Mouse (Mus musculus): Measurements from ENCODE around the gene Aim2. TPM values are rescaled to one million over a fixed set of nuclear protein-coding genes. Genes with fewer than 3 reads are reported as not detected.

The Aim2 gene
- polyA plus RNA-seq, 1 experiment: 62.9 TPM

DNA sequence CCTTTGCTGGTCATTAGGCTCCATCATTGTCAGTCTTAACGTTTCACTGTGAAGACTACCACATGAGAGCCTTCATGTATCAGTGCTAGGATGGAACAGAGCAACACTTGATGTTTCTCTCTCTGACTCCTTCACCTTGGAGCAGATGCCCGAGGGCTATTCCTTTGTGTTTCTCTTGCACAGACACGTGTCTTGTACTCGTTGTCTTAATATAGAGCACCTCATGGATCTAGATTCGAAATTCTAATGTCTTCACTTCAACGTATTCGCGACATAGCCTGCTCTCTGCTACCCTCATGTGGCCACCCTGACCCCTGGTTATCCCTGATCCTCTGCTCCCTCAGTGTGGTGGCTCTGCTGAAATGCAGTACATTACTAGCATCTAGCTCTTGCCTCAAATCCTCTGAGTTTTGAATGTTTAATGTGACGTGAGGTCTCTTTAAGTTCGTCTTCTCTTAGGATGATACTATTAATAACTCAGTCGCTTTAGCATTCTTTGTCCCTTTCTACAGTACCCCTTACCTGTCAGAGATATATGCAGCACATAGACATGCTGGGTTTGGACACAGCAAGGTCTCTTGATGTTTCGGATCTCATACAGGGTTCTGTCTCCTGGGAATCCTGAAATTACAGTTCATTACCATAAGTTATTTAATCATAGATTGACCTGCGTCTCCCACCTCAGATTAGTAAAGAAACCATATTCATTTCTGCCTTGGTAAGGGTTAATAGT is 26.9 kb downstream of the Aim2 start:
- Histone ChIP-seq H3K4me3 (ENCODE audit: insufficient read depth, low read length) (no peak overlapping the region), H3K4me1 (ENCODE audit: control insufficient read depth, insufficient read depth, low read length) (no peaks in the 10 kb centered on the region), H3K27ac (ENCODE audit: insufficient read depth, low read depth, low read length) (no peak overlapping the region)
- TF ChIP-seq POLR2A (IDR thresholded peaks at IDR 0.05; ENCODE audit: borderline replicate concordance, low read depth, low read length) (no peak), CTCF (IDR thresholded peaks at IDR 0.05; ENCODE audit: low read depth, low read length) (peak; percentile 42; the same call in 1 of the 2 replicates)

DNA sequence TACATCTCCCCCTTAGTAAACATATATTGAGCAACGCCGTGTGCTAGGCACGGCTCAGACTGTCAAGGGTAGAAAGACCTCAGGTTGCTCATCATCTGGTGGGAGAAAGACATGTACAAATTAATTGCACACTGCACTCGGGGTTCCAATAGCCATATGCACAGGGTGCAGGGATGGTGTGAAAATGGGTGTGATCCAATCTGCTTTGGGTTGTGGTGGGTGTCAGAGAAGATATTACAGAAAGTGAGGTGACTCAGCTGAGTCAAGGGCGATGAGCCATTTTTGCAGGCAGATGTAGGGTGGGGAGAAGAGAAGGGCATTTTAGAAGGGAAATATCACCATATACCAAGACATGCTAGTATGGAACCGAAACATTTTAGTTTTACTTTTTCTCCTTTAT is 30.8 kb downstream of the Aim2 start:
- H3K4me1 ChIP-seq (ENCODE audit: control insufficient read depth, insufficient read depth, low read length): no peaks in the 10 kb centered on the region
- no peak overlapping the region for H3K4me3 ChIP-seq (ENCODE audit: insufficient read depth, low read length)
- H3K27ac ChIP-seq (ENCODE audit: insufficient read depth, low read depth, low read length): no peak overlapping the region
- TF ChIP-seq POLR2A (IDR thresholded peaks at IDR 0.05; ENCODE audit: borderline replicate concordance, low read depth, low read length): no peak
- TF ChIP-seq CTCF (IDR thresholded peaks at IDR 0.05; ENCODE audit: low read depth, low read length): no peak

DNA sequence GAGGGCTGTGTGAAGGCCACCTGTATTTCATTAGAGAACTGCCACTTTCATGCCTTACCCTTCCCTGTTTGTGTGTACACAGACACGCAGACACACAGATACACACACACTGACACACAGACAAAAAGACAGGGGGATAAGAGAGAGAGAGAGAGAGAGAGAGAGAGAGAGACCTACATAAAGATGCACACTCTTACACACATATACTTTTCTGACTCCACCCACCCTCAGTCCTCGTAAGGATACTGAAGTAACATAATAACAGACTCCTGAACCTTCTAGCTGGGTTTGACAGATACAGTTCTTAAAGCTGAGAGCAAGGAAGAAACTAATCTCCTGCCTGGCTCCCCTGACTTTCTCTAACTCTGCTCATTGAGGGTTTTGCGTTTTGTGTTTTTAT is 38.8 kb downstream of the Aim2 start:
- H3K4me3 ChIP-seq (ENCODE audit: insufficient read depth, low read length): no peak overlapping the region
- TF ChIP-seq CTCF (IDR thresholded peaks at IDR 0.05; ENCODE audit: low read depth, low read length): no peak
- no peak for TF ChIP-seq POLR2A (IDR thresholded peaks at IDR 0.05; ENCODE audit: borderline replicate concordance, low read depth, low read length)

DNA sequence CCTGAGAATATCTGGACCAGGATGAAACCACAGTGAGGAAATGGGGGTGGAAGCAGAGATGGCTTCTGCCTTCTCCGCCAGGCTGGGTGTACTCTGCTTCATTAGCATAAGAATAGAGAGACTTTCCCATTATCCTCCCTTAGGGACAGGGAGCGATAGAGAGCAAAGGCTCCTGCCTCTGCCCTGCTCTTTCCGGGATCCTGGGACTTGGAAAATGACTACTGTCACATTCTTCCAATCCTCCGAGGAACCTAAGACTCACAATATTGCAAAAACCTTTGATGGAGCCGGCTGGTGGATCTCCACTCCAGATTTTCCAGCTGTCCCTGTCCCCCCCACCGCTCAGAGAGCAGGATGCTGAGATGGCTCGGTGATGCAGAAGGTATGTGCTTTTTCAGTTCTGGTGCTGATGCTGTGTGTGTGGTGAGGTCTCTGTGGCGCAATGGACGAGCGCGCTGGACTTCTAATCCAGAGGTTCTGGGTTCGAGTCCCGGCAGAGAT is 39.3 kb downstream of the Aim2 start:
- Histone ChIP-seq H3K4me3 (ENCODE audit: insufficient read depth, low read length) (no peak overlapping the region), H3K4me1 (ENCODE audit: control insufficient read depth, insufficient read depth, low read length) (peaks cover 11% of the 10 kb centered on the region), H3K27ac (ENCODE audit: insufficient read depth, low read depth, low read length) (no peak overlapping the region)
- no peak for TF ChIP-seq POLR2A (IDR thresholded peaks at IDR 0.05; ENCODE audit: borderline replicate concordance, low read depth, low read length)
- no peak for TF ChIP-seq CTCF (IDR thresholded peaks at IDR 0.05; ENCODE audit: low read depth, low read length)

More for the DNA sequence above, 38.8 kb downstream of the Aim2 start:
- Histone ChIP-seq H3K27ac (ENCODE audit: insufficient read depth, low read depth, low read length) (no peak overlapping the region), H3K4me1 (ENCODE audit: control insufficient read depth, insufficient read depth, low read length) (peaks cover 11% of the 10 kb centered on the region)

- Histone ChIP-seq H3K4me1 (ENCODE audit: control insufficient read depth, insufficient read depth, low read length) (peaks cover 11% of the 10 kb centered on the region), H3K27ac (ENCODE audit: insufficient read depth, low read depth, low read length) (no peak overlapping the region), H3K4me3 (ENCODE audit: insufficient read depth, low read length) (no peak overlapping the region)
- no peak for TF ChIP-seq CTCF (IDR thresholded peaks at IDR 0.05; ENCODE audit: low read depth, low read length)
- TF ChIP-seq POLR2A (IDR thresholded peaks at IDR 0.05; ENCODE audit: borderline replicate concordance, low read depth, low read length): no peak
Measured at GRCm38 (mm10) chr1:173391754-173392153, 41.1 kb downstream of the Aim2 start.

DNA sequence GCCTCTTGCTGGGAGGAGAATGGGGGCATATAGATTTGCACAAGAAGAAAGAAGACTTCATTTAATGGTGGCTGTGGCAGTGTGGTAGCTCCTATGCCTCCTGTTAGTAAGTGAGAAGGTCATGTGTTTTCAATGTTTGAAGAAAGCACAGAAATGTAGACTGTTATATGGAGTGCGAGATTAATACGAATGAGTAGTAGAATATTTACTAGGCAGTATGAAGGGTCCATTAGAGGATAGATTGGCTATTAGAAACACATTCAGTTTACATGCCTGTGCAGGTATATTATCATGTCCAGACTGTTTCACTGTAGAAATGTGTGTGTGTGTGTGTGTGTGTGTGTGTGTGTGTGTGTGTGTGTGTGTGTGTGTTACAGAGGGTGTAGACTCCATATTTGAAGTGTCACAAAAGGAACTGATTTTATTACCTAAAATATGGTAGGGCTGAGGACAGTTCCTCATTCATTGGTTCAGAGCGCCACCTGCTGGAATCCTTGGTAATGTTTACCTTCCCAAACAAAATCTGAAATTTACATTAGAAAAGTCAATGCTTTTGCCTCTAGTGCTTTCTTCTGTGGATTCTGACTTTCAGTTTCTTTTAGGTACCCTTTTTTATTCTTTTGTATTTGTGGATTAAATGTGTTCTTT is 47.8 kb downstream of the Aim2 start:
- Histone ChIP-seq H3K4me1 (ENCODE audit: control insufficient read depth, insufficient read depth, low read length) (peaks cover 11% of the 10 kb centered on the region), H3K27ac (ENCODE audit: insufficient read depth, low read depth, low read length) (no peak overlapping the region), H3K4me3 (ENCODE audit: insufficient read depth, low read length) (no peak overlapping the region)
- TF ChIP-seq POLR2A (IDR thresholded peaks at IDR 0.05; ENCODE audit: borderline replicate concordance, low read depth, low read length) (no peak), CTCF (IDR thresholded peaks at IDR 0.05; ENCODE audit: low read depth, low read length) (no peak)

DNA sequence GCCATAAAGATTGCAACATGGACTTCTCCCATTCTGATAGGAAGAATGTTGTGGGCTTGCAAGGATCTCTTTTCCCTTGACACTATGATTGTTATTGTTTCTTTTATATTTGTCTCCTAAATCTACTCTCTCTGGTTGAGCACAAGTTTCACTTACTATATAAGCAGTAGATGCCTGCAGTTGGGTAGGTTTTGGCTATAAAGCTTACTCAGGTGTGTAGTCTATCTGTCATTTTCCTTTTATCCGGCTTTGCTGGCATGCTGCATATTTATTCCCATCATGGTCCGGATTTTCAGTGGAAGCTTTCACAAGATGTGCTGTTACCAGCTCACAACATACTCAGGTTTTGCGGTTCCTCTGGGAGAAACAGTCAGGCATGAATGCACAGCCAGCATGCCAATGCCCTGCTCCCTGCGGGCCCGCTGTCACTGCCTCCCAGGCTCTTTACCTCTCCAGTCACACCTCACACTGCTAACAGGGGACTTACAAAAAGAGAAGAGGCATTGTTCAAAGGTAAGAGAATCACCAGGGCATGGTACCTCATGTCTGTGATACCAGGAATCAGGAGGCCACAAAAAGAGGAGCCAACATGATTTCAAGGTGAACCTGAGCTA is 54.1 kb downstream of the Aim2 start:
- H3K4me3 ChIP-seq (ENCODE audit: insufficient read depth, low read length): no peak overlapping the region
- no peak overlapping the region for H3K27ac ChIP-seq (ENCODE audit: insufficient read depth, low read depth, low read length)
- peaks cover 23% of the 10 kb centered on the region for H3K4me1 ChIP-seq (ENCODE audit: control insufficient read depth, insufficient read depth, low read length)
- TF ChIP-seq CTCF (IDR thresholded peaks at IDR 0.05; ENCODE audit: low read depth, low read length): no peak
- TF ChIP-seq POLR2A (IDR thresholded peaks at IDR 0.05; ENCODE audit: borderline replicate concordance, low read depth, low read length): no peak

DNA sequence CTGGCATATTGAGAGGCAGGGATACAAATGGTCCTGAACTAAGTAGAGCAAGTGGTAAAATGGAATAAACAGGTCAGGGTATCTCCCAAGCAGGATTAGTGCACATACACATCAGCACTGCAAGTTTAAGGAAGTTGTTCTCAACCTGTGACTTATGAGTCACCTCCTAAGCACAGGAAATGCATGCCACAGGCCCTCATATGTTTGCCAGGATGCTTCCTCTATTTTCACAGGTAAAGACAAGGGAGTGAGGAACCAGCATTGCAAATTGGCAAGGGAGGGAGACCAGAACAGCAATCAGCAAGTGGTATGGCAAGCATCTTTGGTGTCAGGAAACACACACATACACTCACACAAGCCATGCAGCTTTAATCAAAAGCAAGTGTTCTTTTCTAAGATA is 58.4 kb downstream of the Aim2 start:
- peak overlapping the region; percentile 2; the same call in 1 of the 2 replicates for H3K27ac ChIP-seq (ENCODE audit: insufficient read depth, low read depth, low read length)
- H3K4me1 ChIP-seq (ENCODE audit: control insufficient read depth, insufficient read depth, low read length): peaks cover 43% of the 10 kb centered on the region
- TF ChIP-seq CTCF (IDR thresholded peaks at IDR 0.05; ENCODE audit: low read depth, low read length) (no peak), POLR2A (IDR thresholded peaks at IDR 0.05; ENCODE audit: borderline replicate concordance, low read depth, low read length) (no peak)
- H3K4me3 ChIP-seq (ENCODE audit: insufficient read depth, low read length): no peak overlapping the region

- no peak for TF ChIP-seq CTCF (IDR thresholded peaks at IDR 0.05; ENCODE audit: low read depth, low read length)
Measured at GRCm38 (mm10) chr1:173411863-173412262, 61.2 kb downstream of the Aim2 start.

GRCm38 (mm10) chr1:173414631-173415030 is 64.0 kb downstream of the Aim2 start:
- TF ChIP-seq CTCF (IDR thresholded peaks at IDR 0.05; ENCODE audit: low read depth, low read length): no peak
- TF ChIP-seq POLR2A (IDR thresholded peaks at IDR 0.05; ENCODE audit: borderline replicate concordance, low read depth, low read length): no peak
- Histone ChIP-seq H3K4me3 (ENCODE audit: insufficient read depth, low read length) (no peak overlapping the region), H3K27ac (ENCODE audit: insufficient read depth, low read depth, low read length) (no peak overlapping the region)

More at GRCm38 (mm10) chr1:173411863-173412262, 61.2 kb downstream of the Aim2 start:
- H3K27ac ChIP-seq (ENCODE audit: insufficient read depth, low read depth, low read length): 0 out of 2 replicates have a peak overlapping the region, but pooled peaks have one; percentile 38
- H3K4me3 ChIP-seq (ENCODE audit: insufficient read depth, low read length): no peak overlapping the region
- H3K4me1 ChIP-seq (ENCODE audit: control insufficient read depth, insufficient read depth, low read length): peaks cover 45% of the 10 kb centered on the region

More at GRCm38 (mm10) chr1:173414631-173415030, 64.0 kb downstream of the Aim2 start:
- H3K4me1 ChIP-seq (ENCODE audit: control insufficient read depth, insufficient read depth, low read length): peaks cover 38% of the 10 kb centered on the region
